8 mouse cellular contexts compared by ENCODE assay signal in the genomic region with DNA sequence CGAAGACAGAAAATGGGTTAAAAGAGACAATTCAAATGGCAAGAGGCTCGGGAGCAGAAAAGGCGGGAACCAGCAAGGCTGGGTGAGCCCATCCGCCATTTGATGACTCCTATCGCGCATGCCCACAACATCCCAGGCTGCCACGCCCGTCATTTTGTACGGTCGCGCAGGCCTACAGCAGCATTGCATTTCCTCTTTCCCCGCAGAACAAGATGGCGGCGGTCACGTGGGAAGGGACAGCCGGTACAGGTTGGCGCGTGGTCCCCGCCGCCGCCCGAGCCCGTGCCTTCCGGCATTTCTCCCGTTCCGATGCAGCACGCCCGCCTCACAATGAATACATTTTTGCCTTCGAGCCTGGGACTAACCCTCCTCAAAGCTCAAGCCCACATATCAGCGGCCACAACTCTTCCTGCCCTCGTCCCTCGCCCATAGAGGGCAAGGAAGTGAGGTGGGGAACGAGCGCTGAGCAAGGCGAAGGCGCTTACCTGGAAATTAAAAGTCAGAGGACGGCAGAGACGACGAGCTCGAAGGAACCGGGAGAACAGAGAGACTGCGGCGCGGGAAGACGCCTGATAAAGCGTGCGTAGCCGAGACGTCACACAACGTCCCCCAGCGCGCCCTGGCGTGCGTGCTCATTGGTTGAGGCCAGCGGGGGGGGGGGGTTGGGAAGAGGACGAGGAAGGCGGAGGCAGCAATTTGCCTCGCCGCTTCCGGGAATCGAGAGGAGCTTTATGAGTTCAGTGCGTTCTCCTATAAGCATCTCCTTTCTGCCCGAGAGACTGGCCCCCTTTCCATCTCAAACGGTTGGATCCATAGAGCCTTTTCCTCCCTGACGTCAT. TPM values are rescaled to one million over a fixed set of nuclear protein-coding genes. Genes with fewer than 3 reads are reported as not detected.
DNase-seq lines count a peak whose midpoint lies in the region; ATAC-seq lines count a peak whose summit lies in the region.

Gene Rbm3, minus strand, starts transcription at position 728 of the 839 bp plus-strand sequence.

- H3K27me3 ChIP-seq in intestine, embryonic 14.5 days (replicated peaks; ENCODE audit: control insufficient read depth, insufficient read depth, low read length), result no peaks in the 10 kb centered on the region

- H3K27ac ChIP-seq in intestine, embryonic 14.5 days (ENCODE audit: low read depth), result peak within 1 kb of the TSS; percentile 99

- peak; percentile 88 to 92 for DNase-seq in adrenal gland, adult (ENCODE audit: inconsistent age in 2 of 2, low spot score in 1 of 2)
- peak; percentile 89 for DNase-seq in embryo, embryonic 10.5 days (ENCODE audit: low spot score)
- peak; percentile 78 for DNase-seq in gastrocnemius, postnatal 25 days
- peak; percentile 78 for DNase-seq in intestine, embryonic 14.5 days (ENCODE audit: low spot score)
- DNase-seq in left cerebral cortex, postnatal 14 days (ENCODE audit: low spot score in 2 of 2), result peak; percentile 87 to 89
- peak; percentile 89 for DNase-seq in mesoderm, embryonic 11.5 days (ENCODE audit: low read depth, low spot score)
- DNase-seq in right cerebral cortex, postnatal 36 days (ENCODE audit: low spot score in 2 of 2), result peak; percentile 81 to 82
- DNase-seq in yolk sac, embryonic 10.5 days (ENCODE audit: low spot score), result peak; percentile 84

- peak within 1 kb of the TSS; percentile 80 for H3K9ac ChIP-seq in intestine, embryonic 14.5 days (ENCODE audit: low read length)

- H3K4me2 ChIP-seq in intestine, embryonic 14.5 days (ENCODE audit: low read length), result peak within 1 kb of the TSS; percentile 58

- H3K4me1 ChIP-seq in intestine, embryonic 14.5 days (replicated peaks; ENCODE audit: control insufficient read depth, insufficient read depth, low read length), result 0 out of 2 replicates have a peak, but pooled peaks cover 2% of the 10 kb centered on the region

- H3K36me3 ChIP-seq in intestine, embryonic 14.5 days (ENCODE audit: control insufficient read depth, insufficient read depth, low read length), result peaks cover 30% of the 10 kb centered on the region

- no peaks in the 10 kb centered on the region for H3K9me3 ChIP-seq in intestine, embryonic 14.5 days (ENCODE audit: control insufficient read depth, low read length)

- H3K4me3 ChIP-seq in intestine, embryonic 14.5 days (ENCODE audit: low read depth, low read length), result peak within 1 kb of the TSS; percentile 54

- intact Hi-C loops in left cerebral cortex, postnatal 14 days (cut with DNase I), result no loop called here

- WGBS in intestine, embryonic 14.5 days, result 21% methylated on average over 63 of the region's 65 CpGs

- peak; percentile 95 for ATAC-seq in intestine, embryonic 14.5 days (replicated peaks; ENCODE audit: low FRiP score, low TSS enrichment, low read depth)

RNA-seq across cellular contexts. Expression of gene Rbm3, which starts in this region (rescaled TPM):
- total RNA-seq in gastrocnemius, postnatal 25 days (2021), result 10 to 100 TPM; 44.1 to 60.8 TPM
- 537 and 553 TPM in 2 replicates for polyA plus RNA-seq in intestine, embryonic 14.5 days (2014; fragmentation: Nextera tagmentation; extraction: Ambion mirVana)
- 100 to 1,000 TPM; 198 to 216 TPM for total RNA-seq in left cerebral cortex, postnatal 14 days (2021)

Comparison
In these comparisons a context has a peak if more than half of its experiments do, and no peak if none do; other contexts are left out.
1. Peak in every context shown above with its lines: DNase-seq, ATAC-seq, H3K4me3 ChIP-seq and H3K27ac ChIP-seq.